Mouse (Mus musculus): ENCODE results near the gene Gnai3.

GRCm38 (mm10) chr3:108129367-108129766 lies 16.6 kb downstream of the Gnai3 start:
- TF ChIP-seq POLR2A (IDR thresholded peaks at IDR 0.05; ENCODE audit: insufficient read length, low read depth), result no peak
- TF ChIP-seq USF1 (IDR thresholded peaks at IDR 0.05; ENCODE audit: low read depth), result no peak
- no peak for TF ChIP-seq TCF12 (IDR thresholded peaks at IDR 0.05; ENCODE audit: insufficient read depth, poor library complexity, severe bottlenecking)
- no peak for TF ChIP-seq MAX (IDR thresholded peaks at IDR 0.05; ENCODE audit: low read depth)
- no peak for TF ChIP-seq MYOG (IDR thresholded peaks at IDR 0.05; ENCODE audit: control insufficient read depth in 1 of 3, insufficient read depth in 1 of 3, insufficient read length in 2 of 3, low read depth in 2 of 3)
- no peak for TF ChIP-seq REST (IDR thresholded peaks at IDR 0.05; ENCODE audit: insufficient read depth, insufficient read length)
- no peak for TF ChIP-seq E2F4 (IDR thresholded peaks at IDR 0.05; ENCODE audit: insufficient read depth)
- no peak for TF ChIP-seq TCF3 (IDR thresholded peaks at IDR 0.05; ENCODE audit: insufficient read length, low read depth)
- TF ChIP-seq POLR2AphosphoS2 (IDR thresholded peaks at IDR 0.05; ENCODE audit: insufficient read length, low read depth), result no peak
- no peak for TF ChIP-seq SRF (IDR thresholded peaks at IDR 0.05; ENCODE audit: control insufficient read depth, insufficient read length, low read depth)
- TF ChIP-seq CEBPB (IDR thresholded peaks at IDR 0.05; ENCODE audit: insufficient read depth, poor library complexity, severe bottlenecking), result no peak
- TF ChIP-seq MYOD1 (IDR thresholded peaks at IDR 0.05; ENCODE audit: control insufficient read depth in 1 of 3, insufficient read length in 2 of 3, low read depth in 2 of 3), result no peak
